Mouse (Mus musculus): ENCODE results near the gene Apom. TPM values are rescaled to one million over a fixed set of nuclear protein-coding genes. Genes with fewer than 3 reads are reported as not detected.

Apom gene
- polyA plus RNA-seq (2012; ENCODE audit: insufficient read depth, insufficient read length, low replicate concordance, missing spikeins) = not detected in 2 replicates

DNA sequence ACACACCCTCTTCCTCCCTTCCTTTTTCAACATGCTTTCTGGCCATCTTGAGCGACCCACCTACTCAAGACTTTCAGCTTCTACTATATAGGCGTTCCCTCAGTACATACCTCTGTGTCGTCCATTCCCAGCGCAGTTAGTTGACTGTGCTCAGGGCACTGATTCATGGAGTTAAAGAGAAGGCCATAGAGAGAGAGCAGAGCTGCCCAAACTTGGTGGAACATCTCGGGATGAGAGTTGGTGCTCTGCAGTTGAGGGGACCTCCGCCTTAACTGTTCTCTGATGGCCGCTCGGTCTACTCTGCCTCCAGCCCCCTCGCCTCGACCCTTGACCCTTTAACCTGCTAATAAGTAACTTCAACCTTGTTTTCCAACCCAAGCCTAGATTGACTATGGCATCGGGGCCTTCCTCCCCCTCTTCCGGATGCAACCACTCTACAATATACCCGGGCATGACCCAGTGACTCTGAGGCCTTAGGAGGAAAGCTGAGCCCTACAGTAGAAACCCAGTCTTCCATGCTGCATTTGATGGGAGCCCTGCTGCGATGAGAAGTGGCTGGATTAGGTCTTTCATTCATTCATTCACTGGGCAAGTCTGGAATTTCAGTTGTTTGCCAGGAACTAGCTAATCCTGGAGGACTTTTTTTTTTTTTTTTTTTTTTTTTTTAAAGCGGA, at the start of gene Apom:
Gene Apom, minus strand, starts transcription at position 551 of the 674 bp plus-strand sequence.
- Histone ChIP-seq H3K4me1 (ENCODE audit: control insufficient read depth, insufficient read depth, low read length) (peaks cover 16% of the 10 kb centered on the region), H3K27ac (ENCODE audit: insufficient read depth, low read depth, low read length) (no peak within 1 kb of the TSS), H3K4me3 (ENCODE audit: insufficient read depth, low read depth, low read length) (no peak within 1 kb of the TSS)
- no peak for TF ChIP-seq POLR2A (IDR thresholded peaks at IDR 0.05; ENCODE audit: insufficient read depth, low read depth, low read length)
- TF ChIP-seq CTCF (IDR thresholded peaks at IDR 0.05; ENCODE audit: insufficient read depth, low read depth, low read length) = no peak
- 77% methylated on average over 15 of the region's 15 CpGs for WGBS

DNA sequence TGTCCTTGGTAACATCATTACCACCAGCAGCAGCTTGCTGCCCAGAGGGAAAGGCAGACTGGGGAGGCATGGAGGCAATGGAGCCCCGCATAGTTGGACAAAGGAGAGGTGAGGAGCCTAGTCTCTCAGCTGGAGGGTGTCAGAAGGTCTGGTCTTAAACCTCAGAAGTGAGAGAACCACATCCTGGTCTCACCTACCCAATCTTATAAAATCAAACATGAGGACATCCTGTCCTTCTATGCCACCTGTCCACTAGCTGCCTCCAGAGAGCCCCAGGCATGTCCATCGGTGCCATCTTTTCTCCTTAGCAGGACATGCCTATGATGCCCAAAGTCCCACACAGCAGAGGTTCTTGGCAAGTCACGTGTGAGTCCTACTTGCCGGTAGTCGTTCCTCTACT, 48.2 kb upstream of the Apom start:
- no peak overlapping the region for H3K4me3 ChIP-seq (ENCODE audit: insufficient read depth, low read depth, low read length)
- no peaks in the 10 kb centered on the region for H3K4me1 ChIP-seq (ENCODE audit: control insufficient read depth, insufficient read depth, low read length)
- TF ChIP-seq CTCF (IDR thresholded peaks at IDR 0.05; ENCODE audit: insufficient read depth, low read depth, low read length) (no peak), POLR2A (IDR thresholded peaks at IDR 0.05; ENCODE audit: insufficient read depth, low read depth, low read length) (no peak)
- no peak overlapping the region for H3K27ac ChIP-seq (ENCODE audit: insufficient read depth, low read depth, low read length)
- WGBS = 88% methylated on average over 5 of the region's 5 CpGs

DNA sequence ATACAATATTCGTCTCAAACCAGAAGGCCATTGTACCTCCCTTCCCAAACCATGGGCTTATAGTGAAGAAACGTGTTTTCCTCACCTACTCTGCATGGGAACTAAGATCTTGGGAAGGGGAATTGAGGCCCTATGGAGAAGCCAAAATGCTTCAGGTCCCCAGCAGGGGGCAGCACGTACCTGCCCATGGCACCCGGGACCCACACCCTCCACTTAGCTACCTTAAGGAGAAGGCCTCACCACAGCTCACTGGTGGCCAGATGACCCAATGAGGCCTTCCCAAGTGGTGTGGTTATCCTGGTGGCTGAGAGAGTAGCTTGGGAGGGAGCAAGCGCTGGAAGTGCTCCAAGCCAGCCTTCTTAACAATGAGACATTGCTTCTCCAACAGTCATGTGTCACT, 46.7 kb upstream of the Apom start:
- TF ChIP-seq POLR2A (IDR thresholded peaks at IDR 0.05; ENCODE audit: insufficient read depth, low read depth, low read length) (no peak), CTCF (IDR thresholded peaks at IDR 0.05; ENCODE audit: insufficient read depth, low read depth, low read length) (peak; percentile 85)
- 27% methylated on average over 5 of the region's 5 CpGs for WGBS
- Histone ChIP-seq H3K27ac (ENCODE audit: insufficient read depth, low read depth, low read length) (no peak overlapping the region), H3K4me3 (ENCODE audit: insufficient read depth, low read depth, low read length) (no peak overlapping the region), H3K4me1 (ENCODE audit: control insufficient read depth, insufficient read depth, low read length) (peaks cover under 1% of the 10 kb centered on the region; the same call in 1 of the 2 replicates)

DNA sequence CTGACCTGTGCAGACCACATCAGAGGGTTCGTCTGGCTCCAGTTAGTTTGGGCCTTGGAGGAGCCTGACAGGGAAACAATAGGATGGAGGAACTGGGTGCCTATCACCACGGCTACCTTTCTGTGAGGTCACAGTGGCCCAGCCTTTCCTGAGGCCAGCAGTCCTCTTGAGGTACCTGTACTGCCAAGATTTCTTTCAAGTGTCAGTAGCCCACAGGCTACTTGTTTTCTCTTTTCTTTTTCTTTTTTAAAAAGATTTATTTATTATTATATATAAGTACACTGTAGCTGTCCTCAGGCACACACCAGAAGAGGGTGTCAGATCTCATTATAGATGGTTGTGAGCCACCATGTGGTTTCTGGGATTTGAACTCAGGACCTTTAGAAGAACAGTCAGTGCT, 44.1 kb upstream of the Apom start, which contains the start of gene Aif1:
Gene Aif1, minus strand, starts transcription at position 101 of the 400 bp plus-strand sequence.
- Histone ChIP-seq H3K27ac (ENCODE audit: insufficient read depth, low read depth, low read length) (no peak within 1 kb of the TSS), H3K4me3 (ENCODE audit: insufficient read depth, low read depth, low read length) (no peak within 1 kb of the TSS), H3K4me1 (ENCODE audit: control insufficient read depth, insufficient read depth, low read length) (peaks cover 2% of the 10 kb centered on the region; the same call in 1 of the 2 replicates)
- 70% methylated on average over 2 of the region's 2 CpGs for WGBS
- TF ChIP-seq POLR2A (IDR thresholded peaks at IDR 0.05; ENCODE audit: insufficient read depth, low read depth, low read length) (no peak), CTCF (IDR thresholded peaks at IDR 0.05; ENCODE audit: insufficient read depth, low read depth, low read length) (no peak)

DNA sequence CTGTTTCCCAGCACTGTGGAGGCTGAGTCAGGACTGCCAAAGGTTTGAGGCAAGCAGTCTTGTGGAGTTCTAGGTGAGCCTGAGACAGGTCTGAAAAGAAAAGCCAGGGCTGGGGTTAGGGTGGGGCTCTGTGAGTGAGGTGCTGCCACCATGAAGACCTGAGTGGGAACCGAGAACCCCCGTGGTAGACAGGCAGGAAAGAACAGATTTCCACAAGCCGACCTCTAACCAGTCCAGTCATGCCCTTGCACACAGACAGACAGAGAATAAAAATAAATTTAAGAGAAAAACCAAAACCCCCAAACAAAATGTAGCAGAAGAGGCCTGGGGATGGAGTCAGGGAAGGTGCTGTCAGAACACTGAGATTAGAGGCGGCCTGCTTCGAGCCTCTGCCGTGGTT, 43.5 kb upstream of the Apom start:
- H3K27ac ChIP-seq (ENCODE audit: insufficient read depth, low read depth, low read length) = no peak overlapping the region
- 81% methylated on average over 6 of the region's 6 CpGs for WGBS

DNA sequence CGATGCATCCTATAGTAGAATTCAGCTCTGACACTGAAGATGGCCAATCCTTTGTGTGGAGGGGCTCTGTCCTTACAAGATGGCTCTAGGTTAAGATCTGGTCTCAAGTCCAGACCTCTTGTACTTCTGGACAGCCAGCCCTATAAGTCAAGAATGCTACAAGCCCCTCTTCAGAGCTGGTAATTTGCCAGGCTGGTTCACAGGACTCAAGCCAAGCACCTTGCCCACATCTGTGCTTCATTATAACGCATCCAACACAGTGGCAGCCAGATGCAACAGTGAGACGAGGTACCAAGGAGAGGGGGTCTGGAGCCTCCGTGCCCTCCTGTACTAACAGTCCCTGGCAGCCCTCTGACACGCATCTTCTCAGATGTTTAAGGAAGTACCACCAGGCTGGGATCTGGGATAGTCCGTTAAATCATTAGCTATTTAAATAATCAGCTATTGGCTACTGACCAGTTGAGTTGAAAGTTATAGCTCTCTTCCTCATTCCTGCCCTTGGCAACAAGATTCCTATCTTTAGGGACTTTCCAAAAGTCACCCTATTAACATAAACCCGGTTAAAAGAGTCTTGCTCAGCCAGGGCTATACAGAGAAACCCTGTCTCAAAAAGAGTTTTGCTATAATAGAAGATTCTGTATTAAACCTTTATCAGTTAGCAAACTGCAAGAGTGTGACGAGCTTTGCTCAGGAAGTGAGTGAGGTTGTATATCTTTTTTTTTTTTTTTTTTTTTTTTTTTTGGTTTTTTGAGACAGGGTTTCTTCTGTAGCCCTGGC, 42.5 kb upstream of the Apom start:
- TF ChIP-seq POLR2A (IDR thresholded peaks at IDR 0.05; ENCODE audit: insufficient read depth, low read depth, low read length) = no peak
- no peak for TF ChIP-seq CTCF (IDR thresholded peaks at IDR 0.05; ENCODE audit: insufficient read depth, low read depth, low read length)
- Histone ChIP-seq H3K4me3 (ENCODE audit: insufficient read depth, low read depth, low read length) (no peak overlapping the region), H3K4me1 (ENCODE audit: control insufficient read depth, insufficient read depth, low read length) (peaks cover 2% of the 10 kb centered on the region; the same call in 1 of the 2 replicates), H3K27ac (ENCODE audit: insufficient read depth, low read depth, low read length) (no peak overlapping the region)
- WGBS = 62% methylated on average over 8 of the region's 8 CpGs

More for the DNA sequence above, 43.5 kb upstream of the Apom start:
- H3K4me3 ChIP-seq (ENCODE audit: insufficient read depth, low read depth, low read length) = no peak overlapping the region
- TF ChIP-seq POLR2A (IDR thresholded peaks at IDR 0.05; ENCODE audit: insufficient read depth, low read depth, low read length) (no peak), CTCF (IDR thresholded peaks at IDR 0.05; ENCODE audit: insufficient read depth, low read depth, low read length) (no peak)
- H3K4me1 ChIP-seq (ENCODE audit: control insufficient read depth, insufficient read depth, low read length) = peaks cover 2% of the 10 kb centered on the region; the same call in 1 of the 2 replicates

DNA sequence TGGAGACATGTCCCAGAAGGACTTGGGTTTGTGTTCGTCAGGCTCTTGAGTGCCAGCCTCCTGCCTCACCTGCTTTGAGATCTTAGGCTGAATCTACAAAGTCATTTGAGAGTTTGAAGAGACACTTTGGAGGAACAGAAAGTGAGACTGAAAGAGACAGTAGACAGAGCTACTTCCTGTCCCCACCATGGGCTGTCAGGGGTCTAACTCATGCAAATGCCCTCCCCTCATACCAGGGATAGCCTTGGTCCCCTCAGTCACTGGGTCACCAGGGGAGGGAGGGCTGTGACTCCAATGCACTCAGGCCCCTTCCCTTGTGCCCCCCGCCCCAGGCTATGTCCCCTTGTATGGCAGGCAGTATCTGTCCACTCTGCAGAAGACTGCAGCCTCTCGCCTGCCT, 41.5 kb upstream of the Apom start:
- Histone ChIP-seq H3K4me1 (ENCODE audit: control insufficient read depth, insufficient read depth, low read length) (peaks cover 2% of the 10 kb centered on the region; the same call in 1 of the 2 replicates), H3K27ac (ENCODE audit: insufficient read depth, low read depth, low read length) (no peak overlapping the region), H3K4me3 (ENCODE audit: insufficient read depth, low read depth, low read length) (no peak overlapping the region)
- 85% methylated on average over 3 of the region's 3 CpGs for WGBS
- no peak for TF ChIP-seq CTCF (IDR thresholded peaks at IDR 0.05; ENCODE audit: insufficient read depth, low read depth, low read length)
- no peak for TF ChIP-seq POLR2A (IDR thresholded peaks at IDR 0.05; ENCODE audit: insufficient read depth, low read depth, low read length)

DNA sequence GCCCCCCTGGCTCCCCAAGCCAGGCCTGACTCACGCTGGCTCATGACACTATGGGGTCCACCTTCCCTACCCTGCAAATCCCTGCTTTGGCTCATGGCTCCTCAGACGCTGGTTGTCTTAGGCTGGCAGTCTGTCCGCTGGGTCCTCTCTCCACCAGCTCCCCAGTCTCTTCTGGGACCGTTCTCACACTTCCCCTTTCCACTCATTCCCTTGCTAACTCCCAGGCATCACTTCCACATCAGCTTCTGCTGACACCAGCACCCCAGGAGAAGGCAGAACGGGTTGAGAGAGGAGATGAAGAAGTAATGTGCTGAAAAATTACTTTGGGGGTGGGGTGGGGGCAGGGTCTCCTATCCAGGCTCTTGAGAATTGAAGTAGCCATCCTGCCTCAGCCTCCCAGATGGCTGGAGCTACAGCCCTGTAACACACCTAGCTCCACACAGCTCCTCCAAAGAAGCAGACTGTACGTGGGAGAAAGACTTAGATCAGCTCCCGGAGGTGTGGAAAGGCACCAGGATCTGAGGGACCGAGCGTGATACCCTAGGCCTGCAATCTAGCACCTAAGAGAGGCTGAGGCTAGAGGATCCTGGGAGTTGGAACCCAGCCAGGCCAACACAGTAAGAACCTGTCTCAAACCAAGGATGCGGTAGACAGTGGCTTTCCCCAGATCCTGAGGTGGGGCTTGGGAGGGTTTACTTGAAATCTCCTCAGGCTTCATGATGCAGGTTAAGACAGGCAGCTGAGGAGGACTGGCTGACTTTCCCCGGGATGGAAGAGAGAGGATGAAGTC, 40.8 kb upstream of the Apom start:
- H3K27ac ChIP-seq (ENCODE audit: insufficient read depth, low read depth, low read length) = no peak overlapping the region
- WGBS = 70% methylated on average over 11 of the region's 11 CpGs
- TF ChIP-seq CTCF (IDR thresholded peaks at IDR 0.05; ENCODE audit: insufficient read depth, low read depth, low read length) = no peak
- no peak for TF ChIP-seq POLR2A (IDR thresholded peaks at IDR 0.05; ENCODE audit: insufficient read depth, low read depth, low read length)
- H3K4me1 ChIP-seq (ENCODE audit: control insufficient read depth, insufficient read depth, low read length) = peaks cover 2% of the 10 kb centered on the region; the same call in 1 of the 2 replicates
- no peak overlapping the region for H3K4me3 ChIP-seq (ENCODE audit: insufficient read depth, low read depth, low read length)

All from olfactory bulb, adult 2 months (tissue).